ENCODE assay signal across 28 mouse cellular contexts in genomic region chr19:27366113-27366746, GRCm38 (mm10). TPM values are rescaled to one million over a fixed set of nuclear protein-coding genes. Genes with fewer than 3 reads are reported as not detected.
DNase-seq lines count a peak whose midpoint lies in the region; ATAC-seq and TF ChIP-seq lines count a peak whose summit lies in the region.
"Had no signal": no experiment of that assay in that cellular context is flagged by ENCODE, and none has a peak within 500 bp of the region (broad histone marks: within the 10 kb centered on the region; RNA-seq: fewer than 3 reads in every experiment).

No protein-coding gene starts in this region.

- H3K9ac ChIP-seq in midbrain, postnatal 0 days (replicated peaks; ENCODE audit: low read length, poor library complexity, severe bottlenecking), result no peak overlapping the region
- H3K9ac ChIP-seq in midbrain, embryonic 13.5 days (replicated peaks), result no peak overlapping the region
- H3K9ac ChIP-seq in midbrain, embryonic 15.5 days, result no peak overlapping the region
- H3K9ac ChIP-seq: embryonic facial prominence, embryonic 13.5 days; heart, embryonic 13.5 days; hindbrain, embryonic 14.5 days had no signal

- TF ChIP-seq CTCF in midbrain, postnatal 0 days (IDR thresholded peaks at IDR 0.05), result no peak

- no peaks in the 10 kb centered on the region for H3K9me3 ChIP-seq in midbrain, embryonic 10.5 days (replicated peaks)
- H3K9me3 ChIP-seq in midbrain, postnatal 0 days (ENCODE audit: low read length), result no peaks in the 10 kb centered on the region
- H3K9me3 ChIP-seq in midbrain, embryonic 13.5 days, result no peaks in the 10 kb centered on the region
- no peaks in the 10 kb centered on the region for H3K9me3 ChIP-seq in midbrain, embryonic 15.5 days
- H3K9me3 ChIP-seq: embryonic facial prominence, embryonic 13.5 days; heart, embryonic 10.5 days; heart, embryonic 13.5 days had no signal

- no peak overlapping the region for H3K4me3 ChIP-seq in midbrain, embryonic 10.5 days
- no peak overlapping the region for H3K4me3 ChIP-seq in midbrain, postnatal 0 days (ENCODE audit: low read depth, low read length)
- H3K4me3 ChIP-seq in midbrain, embryonic 13.5 days (replicated peaks), result no peak overlapping the region
- no peak overlapping the region for H3K4me3 ChIP-seq in midbrain, embryonic 15.5 days
- H3K4me3 ChIP-seq: embryonic facial prominence, embryonic 13.5 days; erythroblast, embryonic 14.5 days; heart, adult 2 months; heart, embryonic 10.5 days; heart, embryonic 13.5 days had no signal

- no peaks in the 10 kb centered on the region for H3K36me3 ChIP-seq in midbrain, embryonic 10.5 days
- H3K36me3 ChIP-seq in midbrain, postnatal 0 days (ENCODE audit: insufficient read depth, low read length), result no peaks in the 10 kb centered on the region
- no peaks in the 10 kb centered on the region for H3K36me3 ChIP-seq in midbrain, embryonic 13.5 days
- H3K36me3 ChIP-seq in midbrain, embryonic 15.5 days (replicated peaks), result no peaks in the 10 kb centered on the region
- H3K36me3 ChIP-seq: embryonic facial prominence, embryonic 13.5 days; heart, embryonic 10.5 days; heart, embryonic 13.5 days had no signal

- WGBS in midbrain, embryonic 10.5 days, result 87% methylated on average over 10 of the region's 10 CpGs
- WGBS in midbrain, postnatal 0 days, result 85% methylated on average over 10 of the region's 10 CpGs
- WGBS in midbrain, embryonic 13.5 days, result 83% methylated on average over 10 of the region's 10 CpGs
- 85% methylated on average over 10 of the region's 10 CpGs for WGBS in midbrain, embryonic 15.5 days

- no peak overlapping the region for H3K4me2 ChIP-seq in midbrain, postnatal 0 days (ENCODE audit: low read depth, low read length, poor library complexity, severe bottlenecking)
- no peak overlapping the region for H3K4me2 ChIP-seq in midbrain, embryonic 13.5 days (replicated peaks)
- no peak overlapping the region for H3K4me2 ChIP-seq in midbrain, embryonic 15.5 days
- H3K4me2 ChIP-seq: embryonic facial prominence, embryonic 13.5 days; heart, embryonic 13.5 days; hindbrain, embryonic 14.5 days had no signal

- peak overlapping the region; percentile 73 for H3K27ac ChIP-seq in midbrain, embryonic 10.5 days (replicated peaks)
- no peak overlapping the region for H3K27ac ChIP-seq in midbrain, postnatal 0 days (ENCODE audit: low read depth, low read length)
- H3K27ac ChIP-seq in midbrain, embryonic 13.5 days, result 0 out of 2 replicates have a peak overlapping the region, but pooled peaks have one; percentile 27
- H3K27ac ChIP-seq in midbrain, embryonic 15.5 days, result no peak overlapping the region
- H3K27ac ChIP-seq: embryonic facial prominence, embryonic 13.5 days; heart, adult 2 months; heart, embryonic 13.5 days; hindbrain, embryonic 14.5 days; hindbrain, postnatal 0 days had no signal

- ATAC-seq in midbrain, postnatal 0 days (ENCODE audit: low FRiP score), result no peak
- ATAC-seq in midbrain, embryonic 13.5 days, result 0 out of 2 replicates have a peak, but pooled peaks have one; percentile 47
- peak; percentile 57; the same call in 1 of the 2 replicates for ATAC-seq in midbrain, embryonic 15.5 days (replicated peaks)
- no peak for ATAC-seq in CD4-positive, CD25-positive, alpha-beta regulatory T cell, adult 4 months
- ATAC-seq: activated CD4-positive, CD25-positive, alpha-beta regulatory T cell, adult 4 months; forebrain, embryonic 14.5 days; hindbrain, postnatal 0 days; inflammation-experienced regulatory T-cells, adult 6 months had no signal

- peak; percentile 82 for DNase-seq in heart, adult 11 months
- DNase-seq in heart, adult 18-20 months, result no peak
- no peak for DNase-seq in midbrain, embryonic 10.5 days (ENCODE audit: low spot score)
- DNase-seq in midbrain, postnatal 0 days (ENCODE audit: low spot score), result no peak
- no peak for DNase-seq in yolk sac, embryonic 10.5 days (ENCODE audit: low spot score)
- DNase-seq: adrenal gland, postnatal 10 days; cerebellum, adult 11 months; cerebellum, adult 2 months; cerebellum, adult 9-11 months; cerebellum, postnatal 25 days; gastrocnemius, postnatal 14 days; heart, adult 2 months; heart, postnatal 14 days; heart, postnatal 4 days had no signal

- no peaks in the 10 kb centered on the region for H3K27me3 ChIP-seq in midbrain, embryonic 10.5 days (ENCODE audit: low read depth, poor library complexity, severe bottlenecking)
- H3K27me3 ChIP-seq in midbrain, postnatal 0 days (ENCODE audit: insufficient read depth, low read length), result no peaks in the 10 kb centered on the region
- no peaks in the 10 kb centered on the region for H3K27me3 ChIP-seq in midbrain, embryonic 13.5 days
- no peaks in the 10 kb centered on the region for H3K27me3 ChIP-seq in midbrain, embryonic 15.5 days (replicated peaks)
- H3K27me3 ChIP-seq: embryonic facial prominence, embryonic 13.5 days; heart, embryonic 13.5 days had no signal

- peaks cover 38% of the 10 kb centered on the region for H3K4me1 ChIP-seq in midbrain, embryonic 10.5 days
- no peaks in the 10 kb centered on the region for H3K4me1 ChIP-seq in midbrain, postnatal 0 days (ENCODE audit: insufficient read depth, low read length)
- peaks cover 19% of the 10 kb centered on the region for H3K4me1 ChIP-seq in midbrain, embryonic 13.5 days (replicated peaks)
- H3K4me1 ChIP-seq in midbrain, embryonic 15.5 days, result peaks cover 3% of the 10 kb centered on the region

RNA-seq across cellular contexts. Expression of gene Kcnv2, which starts 43.8 kb away (rescaled TPM):
- 1 to 10 TPM; 3.6 to 6.0 TPM for total RNA-seq in heart, adult 18-20 months (2021)
- polyA plus RNA-seq in midbrain, embryonic 10.5 days (2016; fragmentation: Nextera tagmentation; extraction: Ambion mirVana), result 0.12 and 0.15 TPM in 2 replicates
- total RNA-seq in midbrain, postnatal 0 days (2014; rRNA removed), result 0.14 and 0.55 TPM in 2 replicates
- 0.06 TPM in 1 of 2 replicates, not detected in the other for polyA plus RNA-seq in midbrain, postnatal 0 days (2015; fragmentation: Nextera tagmentation; extraction: Ambion mirVana)
- polyA plus RNA-seq in midbrain, embryonic 13.5 days (2015; fragmentation: Nextera tagmentation; extraction: Ambion mirVana), result 0.04 TPM in 1 of 2 replicates, not detected in the other
- 0.03 and 0.04 TPM in 2 replicates for polyA plus RNA-seq in midbrain, embryonic 15.5 days (2015; fragmentation: Nextera tagmentation; extraction: Ambion mirVana)
- not detected for polyA plus RNA-seq in CD4-positive, CD25-positive, alpha-beta regulatory T cell, adult 4 months (2017; shearing (Covaris generic))
- total RNA-seq: common myeloid progenitor, adult 5-6 weeks had no signal
- polyA plus RNA-seq: C2C12; erythroblast, embryonic 14.5 days; forebrain, embryonic 14.5 days; inflammation-experienced regulatory T-cells, adult 6 months had no signal

Comparison
In these comparisons a context has a peak if more than half of its experiments do, and no peak if none do; other contexts are left out.
1. H3K27ac ChIP-seq: peak in midbrain, embryonic 10.5 days (single experiment) and midbrain, embryonic 13.5 days (single experiment); none in midbrain, postnatal 0 days (single experiment) and midbrain, embryonic 15.5 days (single experiment).
2. ATAC-seq: peak in midbrain, embryonic 13.5 days (single experiment) and midbrain, embryonic 15.5 days (single experiment); none in midbrain, postnatal 0 days (single experiment) and CD4-positive, CD25-positive, alpha-beta regulatory T cell, adult 4 months (single experiment).